Mouse (Mus musculus): ENCODE data around the gene Rbm31y.
"Not testable (repeated sequence)": the region's sequence is repeated elsewhere in the genome, so short reads cannot be mapped to it uniquely, and the experiment has no call there.

Rbm31y gene

DNA sequence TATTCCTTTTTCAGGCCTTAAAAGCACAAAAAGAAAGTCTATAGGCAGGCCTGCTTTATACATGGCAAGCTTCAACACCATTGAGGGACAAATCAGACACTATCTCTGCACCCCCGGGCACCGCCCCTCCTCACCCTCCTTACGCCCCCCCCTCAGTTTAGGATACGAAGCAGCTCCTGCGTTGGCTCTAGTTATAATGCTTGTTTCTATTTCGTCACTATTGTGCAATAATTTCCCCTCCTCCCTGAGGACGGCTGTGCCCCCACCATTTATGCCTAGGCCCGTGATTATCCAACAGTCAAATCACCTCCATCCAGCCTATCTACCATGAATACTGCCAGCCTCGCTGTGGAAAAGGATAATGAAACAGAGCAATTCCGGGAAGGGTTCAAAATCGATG lies at the start of gene Rbm31y:
Gene Rbm31y, plus strand, starts transcription at position 301 of the 400 bp plus-strand sequence.
- DNase-seq (ENCODE audit: low read depth, low spot score): not testable (repeated sequence)
